Mouse (Mus musculus): ENCODE measurements around the gene Ip6k3.

Gene Ip6k3

GRCm38 (mm10) chr17:27122701-27123100 lies 44.9 kb downstream of the Ip6k3 start:
- DNase-seq (ENCODE audit: low spot score) = no peak

DNA sequence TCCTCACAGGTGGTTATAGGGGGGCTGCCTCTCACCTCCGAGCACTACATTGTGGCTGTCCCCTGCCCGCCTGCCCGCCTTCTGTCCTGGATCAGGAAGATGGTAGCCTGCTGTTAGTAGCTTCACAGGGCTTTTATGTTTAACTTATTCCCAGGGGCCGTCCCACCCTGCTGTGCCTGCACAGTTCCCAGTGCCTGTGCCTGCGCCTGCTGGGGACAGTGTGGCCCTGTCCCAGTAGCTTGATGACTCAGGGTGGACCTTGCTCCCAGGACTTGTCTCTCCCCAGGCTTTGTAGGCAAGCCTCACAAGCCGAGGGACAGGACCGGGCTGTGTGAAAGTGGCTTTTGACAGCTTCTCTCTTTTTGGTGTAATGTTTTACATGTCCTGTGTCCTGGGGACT lies 45.8 kb downstream of the Ip6k3 start:
- no peak for DNase-seq (ENCODE audit: low spot score)

DNA sequence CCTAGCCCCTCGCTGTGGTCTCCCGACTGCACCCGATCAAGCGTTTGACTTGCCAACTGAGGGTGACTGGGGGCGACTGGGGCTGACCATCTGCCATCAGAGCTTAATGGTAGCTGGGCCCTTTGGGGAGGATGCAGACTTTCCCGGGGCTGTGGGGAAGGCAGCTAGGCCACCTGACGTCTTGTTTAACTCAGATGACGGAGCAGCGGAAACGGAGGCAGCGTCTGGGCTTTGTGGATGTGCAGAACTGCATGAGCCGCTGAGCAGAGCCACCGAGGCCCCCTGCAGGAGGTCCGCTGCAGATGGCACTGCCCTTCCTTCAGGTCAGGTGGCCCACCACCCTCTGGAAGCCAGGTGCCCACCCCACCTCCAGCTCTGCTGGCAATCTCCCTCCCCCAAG lies 46.3 kb downstream of the Ip6k3 start:
- peak; percentile 24 for DNase-seq (ENCODE audit: low spot score)

GRCm38 (mm10) chr17:27120561-27121024 lies 47.0 kb downstream of the Ip6k3 start:
- peak; percentile 73 for DNase-seq (ENCODE audit: low spot score)

- DNase-seq (ENCODE audit: low spot score) = no peak
Observed at GRCm38 (mm10) chr17:27119954-27120353, 47.6 kb downstream of the Ip6k3 start.

GRCm38 (mm10) chr17:27119540-27119895 lies 48.1 kb downstream of the Ip6k3 start:
- no peak for DNase-seq (ENCODE audit: low spot score)

GRCm38 (mm10) chr17:27118676-27119539 lies 48.7 kb downstream of the Ip6k3 start:
- peak; percentile 23 for DNase-seq (ENCODE audit: low spot score)

DNA sequence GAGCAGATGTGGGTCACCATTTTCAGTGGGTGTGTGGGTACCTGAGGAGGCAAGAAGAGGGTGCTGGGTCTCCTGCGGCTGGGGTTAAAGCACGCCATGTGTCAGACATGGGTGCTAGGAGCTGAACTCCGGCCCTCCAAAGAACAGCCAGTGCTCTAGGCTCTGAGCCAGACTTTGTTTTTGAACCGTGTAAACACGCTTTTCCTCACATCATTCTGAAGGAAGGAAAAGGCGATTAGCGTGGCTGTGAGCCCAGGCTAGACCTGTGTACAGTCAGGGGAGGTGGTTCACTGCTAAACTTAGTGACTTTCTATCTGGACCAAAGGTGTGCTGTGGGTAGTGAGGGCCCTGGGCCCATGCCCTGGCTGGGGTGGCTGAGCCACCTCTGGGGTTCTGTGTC lies 57.5 kb downstream of the Ip6k3 start:
- DNase-seq (ENCODE audit: low spot score) = no peak

DNA sequence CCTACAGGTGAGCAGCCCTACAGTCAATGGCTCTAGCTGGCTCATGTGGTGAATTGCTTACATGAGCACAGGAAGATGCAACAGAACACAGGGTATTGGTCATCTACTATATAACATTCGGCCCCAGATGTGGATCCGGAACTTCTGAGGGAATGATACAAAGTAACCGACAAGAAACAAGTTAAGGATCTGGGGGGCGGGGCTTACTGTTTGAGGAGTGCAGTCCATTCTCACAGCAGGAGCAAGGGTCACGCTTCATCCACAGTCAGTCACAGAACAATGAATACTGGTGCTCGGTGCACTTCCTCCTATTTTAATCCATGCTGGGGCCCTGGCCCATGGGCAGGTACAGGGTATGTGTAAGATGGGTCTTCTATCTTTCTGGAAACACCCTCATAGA lies 59.7 kb downstream of the Ip6k3 start:
- no peak for DNase-seq (ENCODE audit: low spot score)

DNA sequence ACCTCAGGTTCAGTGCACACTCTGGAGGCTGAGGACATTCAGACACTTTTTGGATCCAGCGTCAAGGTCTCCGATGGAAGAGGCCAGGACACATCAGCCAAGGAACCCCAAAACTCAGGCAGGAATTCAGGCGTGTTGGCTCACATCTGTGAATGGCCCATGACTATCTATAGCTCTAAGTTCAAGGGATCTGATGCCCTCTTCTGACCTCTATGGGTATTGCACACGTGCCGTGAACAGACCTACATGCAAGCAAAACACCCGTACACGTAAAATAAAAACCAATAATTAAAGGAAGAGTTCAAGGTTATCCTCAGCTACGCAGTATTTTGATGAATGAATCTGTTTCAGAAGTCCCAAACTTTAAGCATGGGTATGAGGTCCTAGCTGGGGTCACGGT lies 60.9 kb downstream of the Ip6k3 start:
- peak; percentile 66 for DNase-seq (ENCODE audit: low spot score)

DNA sequence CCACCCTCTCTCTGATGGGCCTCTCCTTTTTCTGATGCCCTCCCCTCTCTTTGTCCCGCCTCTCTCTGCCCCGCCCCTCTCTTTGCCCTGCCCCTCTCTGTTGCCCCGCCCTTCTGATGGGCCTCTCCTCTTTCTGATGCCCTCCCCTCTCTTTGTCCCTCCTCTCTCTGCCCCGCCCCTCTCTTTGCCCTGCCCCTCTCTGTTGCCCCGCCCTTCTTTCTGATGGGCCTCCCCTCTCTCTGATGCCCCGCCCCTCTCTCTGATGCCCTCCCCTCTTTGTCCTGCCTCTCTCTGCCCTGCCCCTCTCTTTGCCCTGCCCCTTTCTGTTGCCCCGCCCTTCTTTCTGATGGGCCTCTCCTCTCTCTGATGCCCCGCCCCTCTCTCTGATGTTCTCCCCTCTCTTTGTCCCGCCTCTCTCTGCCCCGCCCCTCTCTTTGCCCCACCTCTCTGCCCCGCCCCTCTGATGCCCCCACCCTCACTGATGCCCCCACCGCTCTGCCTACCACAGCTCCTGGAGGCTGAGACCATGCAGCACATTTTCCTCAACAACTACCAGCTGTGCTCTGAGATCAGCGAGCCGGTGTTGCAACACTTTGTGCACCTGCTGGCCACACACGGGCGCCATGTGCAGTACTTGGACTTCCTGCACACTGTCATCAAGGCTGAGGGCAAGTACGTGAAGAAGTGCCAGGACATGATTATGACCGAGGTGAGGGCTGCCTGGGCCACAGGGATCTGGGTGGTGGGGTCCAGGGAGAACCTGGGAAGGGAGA lies 61.7 kb downstream of the Ip6k3 start:
- no peak for DNase-seq (ENCODE audit: low spot score)

DNA sequence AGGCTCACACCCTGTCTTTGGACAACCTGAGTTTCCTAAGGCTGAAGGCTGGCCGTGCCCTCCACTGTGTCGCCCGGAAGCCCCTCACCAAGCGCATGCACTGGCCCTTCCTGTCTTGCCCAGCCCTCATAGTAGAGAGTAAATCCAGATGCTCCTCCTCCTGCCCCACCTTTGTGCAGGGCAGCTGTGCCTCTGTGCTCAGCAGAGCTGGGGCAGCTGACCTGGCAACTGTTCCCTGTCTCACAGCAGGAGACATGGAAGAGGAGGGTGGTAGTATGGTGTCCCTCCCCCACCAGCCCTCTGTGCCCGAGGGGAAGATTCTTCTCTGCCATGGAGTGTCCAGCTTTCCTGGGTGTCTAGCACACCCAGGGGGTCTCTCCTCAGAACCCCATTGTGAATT lies 65.9 kb downstream of the Ip6k3 start:
- DNase-seq (ENCODE audit: low spot score) = no peak

- peak; percentile 68 for DNase-seq (ENCODE audit: low spot score)
Observed at GRCm38 (mm10) chr17:27095690-27096089, 71.9 kb downstream of the Ip6k3 start.

All from embryo, embryonic 10 days (tissue).